Mouse (Mus musculus) T-cell, adult 2 months (primary cell): ENCODE data around the gene Gpr65.
"Not testable (repeated sequence)": the region's sequence is repeated elsewhere in the genome, so short reads cannot be mapped to it uniquely, and the experiment has no call there.

Experiments
- DNase-seq: peaks from one replicate; pipeline ENCODE4 v3.0.0; 2022; ENCODE audit warnings: low spot score

Gpr65 gene

DNA sequence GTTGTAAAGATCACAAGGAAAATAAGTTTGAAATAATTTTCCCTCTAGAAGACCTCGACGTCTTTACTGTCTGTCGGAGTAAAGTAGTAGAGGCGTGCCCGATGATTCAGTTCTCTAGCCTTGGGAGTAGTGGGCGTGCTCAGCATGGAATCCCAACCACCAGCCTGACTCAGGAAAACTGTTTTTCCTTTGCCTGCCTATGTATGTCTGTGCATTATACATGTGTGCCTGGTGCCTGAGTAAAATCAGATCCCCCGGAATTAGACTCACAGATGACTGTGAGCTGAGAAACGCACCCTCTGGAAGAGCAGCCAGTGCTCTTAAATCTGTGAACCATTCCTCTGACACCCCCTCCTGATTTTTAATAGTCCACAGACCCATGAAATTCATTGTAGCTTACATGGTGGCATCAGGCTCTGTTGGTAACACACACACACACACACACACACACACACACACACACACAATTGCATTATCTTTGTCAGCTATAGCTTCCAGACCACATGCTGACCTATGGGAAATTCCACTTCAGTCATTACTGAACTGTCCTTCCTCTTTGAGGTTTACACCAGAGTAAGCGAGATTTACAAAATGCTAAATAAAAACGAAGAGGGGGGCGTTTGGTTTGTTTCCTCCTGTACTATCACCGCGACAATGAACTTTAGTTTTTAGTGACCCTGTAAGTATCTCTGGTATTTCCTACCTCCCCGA lies 14.5 kb downstream of the Gpr65 start:
- DNase-seq: no peak

DNA sequence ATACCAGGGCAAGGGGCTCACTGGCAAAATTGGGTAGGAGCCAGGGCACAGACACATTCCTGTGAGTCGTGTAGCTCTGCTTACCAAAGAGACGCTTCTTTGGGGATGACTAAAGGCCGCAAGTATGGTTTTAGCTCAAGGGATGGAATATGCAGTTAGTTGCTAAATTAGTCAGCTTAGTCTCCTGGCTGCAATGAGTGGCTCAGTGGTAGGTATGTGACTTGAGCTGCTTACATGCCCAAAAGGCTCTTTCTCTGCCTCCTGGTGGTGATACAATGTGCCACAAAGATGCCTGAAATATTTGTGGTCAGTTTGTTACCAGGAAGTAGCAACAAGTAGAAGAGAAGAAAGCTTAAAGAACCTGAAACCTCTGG lies 15.0 kb downstream of the Gpr65 start:
- DNase-seq: peak; percentile 16

GRCm38 (mm10) chr12:98284477-98284876 lies 16.0 kb downstream of the Gpr65 start:
- no peak for DNase-seq

- DNase-seq: no peak
Measured at GRCm38 (mm10) chr12:98290475-98290874, 22.0 kb downstream of the Gpr65 start.

DNA sequence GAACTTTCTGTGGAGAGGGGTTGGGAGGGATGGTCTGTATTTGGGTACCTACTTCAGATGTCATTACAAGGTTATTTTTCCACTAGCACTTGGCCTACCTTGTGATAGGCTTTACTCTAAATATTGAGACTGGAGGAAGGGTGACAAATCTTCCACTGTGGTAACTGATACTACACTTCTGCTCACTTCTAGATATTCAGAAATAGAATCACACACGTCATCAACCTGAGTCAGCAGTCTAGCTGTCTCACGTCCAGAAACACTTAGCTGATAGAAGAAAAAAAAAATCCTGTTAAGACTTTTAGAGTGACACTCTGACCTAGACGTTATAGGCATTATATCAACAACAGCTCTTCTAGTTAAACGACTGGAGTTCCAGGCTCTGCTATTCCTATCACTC lies 23.8 kb downstream of the Gpr65 start:
- no peak for DNase-seq

GRCm38 (mm10) chr12:98294241-98294640 lies 25.8 kb downstream of the Gpr65 start:
- no peak for DNase-seq

GRCm38 (mm10) chr12:98301980-98302379 lies 33.5 kb downstream of the Gpr65 start:
- no peak for DNase-seq

DNA sequence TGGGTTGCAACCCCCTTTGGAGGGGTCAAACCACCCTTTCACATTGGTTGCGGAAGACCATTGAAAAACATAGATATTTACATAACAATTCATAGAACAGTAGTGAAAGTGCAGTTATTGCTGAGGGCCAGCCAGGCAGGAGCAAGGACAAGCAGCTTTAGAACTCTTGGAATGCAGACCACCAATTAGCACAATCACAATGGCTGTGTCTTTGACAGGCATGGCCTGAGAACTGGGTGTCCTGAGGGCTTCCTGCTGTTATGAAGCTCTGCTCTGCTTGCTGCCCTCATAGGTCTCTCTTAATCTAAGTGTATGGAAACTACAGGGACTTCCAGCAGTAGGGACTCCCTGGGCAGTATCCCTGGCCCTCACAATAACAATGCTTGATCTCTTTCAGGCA lies 34.6 kb downstream of the Gpr65 start:
- no peak for DNase-seq

GRCm38 (mm10) chr12:98307179-98307915 lies 38.9 kb downstream of the Gpr65 start:
- DNase-seq: no peak

GRCm38 (mm10) chr12:98311376-98312083 lies 43.1 kb downstream of the Gpr65 start:
- no peak for DNase-seq

- DNase-seq: no peak
Measured at GRCm38 (mm10) chr12:98315924-98316323, 47.5 kb downstream of the Gpr65 start.

DNA sequence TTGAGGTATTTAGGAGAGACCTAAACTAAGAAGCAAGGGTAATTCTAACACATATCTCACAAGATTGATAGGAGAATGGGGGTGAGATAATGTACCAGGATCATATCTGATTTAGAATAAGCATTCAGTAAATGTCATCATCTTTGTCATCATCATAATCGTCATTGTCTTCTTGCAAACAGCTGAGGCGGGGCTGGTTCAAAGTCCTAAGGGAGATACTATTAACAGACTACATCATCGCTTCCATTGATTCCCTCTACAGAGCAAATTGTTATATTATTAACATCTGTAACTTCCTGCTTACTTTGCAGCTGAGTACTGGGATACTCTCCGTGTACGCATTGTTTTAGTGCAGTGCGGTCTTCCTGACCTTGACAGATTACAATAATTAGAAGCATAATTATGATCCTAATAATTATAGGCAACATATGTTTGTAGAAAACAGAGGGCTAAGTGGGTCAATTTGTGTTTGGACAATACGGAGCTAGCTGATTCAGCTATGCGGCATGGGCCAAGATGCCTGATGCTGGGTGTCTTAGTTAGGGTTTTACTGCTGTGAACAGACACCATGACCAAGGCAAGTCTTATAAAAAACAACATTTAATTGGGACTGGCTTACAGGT lies 49.4 kb downstream of the Gpr65 start:
- DNase-seq: no peak

GRCm38 (mm10) chr12:98322426-98322825 lies 54.0 kb downstream of the Gpr65 start:
- no peak for DNase-seq

DNA sequence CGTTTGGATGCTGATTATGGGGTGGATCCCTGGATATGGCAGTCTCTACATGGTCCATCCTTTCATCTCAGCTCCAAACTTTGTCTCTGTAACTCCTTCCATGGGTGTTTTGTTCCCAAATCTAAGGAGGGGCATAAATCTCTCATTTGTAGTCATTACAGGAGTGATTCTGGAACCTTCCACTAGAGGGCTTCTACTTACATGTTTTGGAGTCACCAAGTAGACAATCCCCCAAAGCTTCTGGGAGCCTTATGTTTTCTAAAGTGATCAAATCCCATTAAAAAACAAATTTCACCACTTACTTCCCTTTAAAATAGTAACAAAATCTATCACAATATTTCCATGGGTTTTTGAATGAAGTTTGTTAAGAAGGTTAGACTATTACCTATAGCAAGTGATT lies 55.7 kb downstream of the Gpr65 start:
- DNase-seq: not testable (repeated sequence)
